Mouse (Mus musculus) lung, adult 2 months (tissue): Measurements from ENCODE around the gene Krtap4-1. TPM values are rescaled to one million over a fixed set of nuclear protein-coding genes. Genes with fewer than 3 reads are reported as not detected.

ENCODE experiments used
- DNase-seq: peaks from one replicate; pipeline ENCODE4 v3.0.0; 2022
- H3K4me1 ChIP-seq: fragments of 200-500 bp; 2 replicates; pipeline ENCODE4 v1.6.1; 2011; ENCODE audit warnings: low read length; ENCODE audit not compliant: control insufficient read depth, insufficient read depth
- H3K4me3 ChIP-seq: fragments of 200-500 bp; replicated peaks from 2 replicates; pipeline ENCODE3; 2011; ENCODE audit warnings: low read depth, mild to moderate bottlenecking, control low read depth, low read length; ENCODE audit errors: extremely low read depth
- CTCF ChIP-seq: fragments of 200-500 bp; IDR thresholded peaks from 2 replicates; pipeline ENCODE4 v1.5.1; 2011; ENCODE audit warnings: mild to moderate bottlenecking, low read length, control low read depth; ENCODE audit not compliant: insufficient read depth
- POLR2A ChIP-seq: fragments of 200-500 bp; IDR thresholded peaks from 2 replicates; pipeline ENCODE4 v1.6.1; 2011; ENCODE audit warnings: low read depth, mild to moderate bottlenecking, control low read depth, low read length, borderline replicate concordance; ENCODE audit errors: extremely low read depth
- WGBS: fragments of 180-500 bp; shearing (Covaris S2); methylation state at CpG from one replicate; pipeline ENCODE4 v1.1.7; 2018; 5-methylcytosine and 5-hydroxymethylcytosine counted together
- polyA plus RNA-seq: library from polyadenylated mRNA; depleted of rRNA; stranded (reverse); fragments of >200 nt; gene quantifications from 2 replicates; pipeline ENCODE4 v1.2.3, GENCODE M21; 2012; rRNA removed

Gene Krtap4-1
- polyA plus RNA-seq, 1 experiment: not detected

- no peak for DNase-seq
- TF ChIP-seq CTCF (no peak), POLR2A (no peak)
- Histone ChIP-seq H3K4me1 (no peaks in the 10 kb centered on the region), H3K4me3 (no peak within 1 kb of the TSS)
- 76% methylated on average over 6 of the region's 6 CpGs for WGBS
Observed at GRCm38 (mm10) chr11:99590981-99591380, 37.1 kb downstream of the Krtap4-1 start, which contains the start of gene Krtap1-3. Gene Krtap1-3 (minus strand): TSS chr11:99591339.

- Histone ChIP-seq H3K4me3 (no peak overlapping the region), H3K4me1 (no peaks in the 10 kb centered on the region)
- DNase-seq: no peak
- TF ChIP-seq CTCF: no peak
- no peak for TF ChIP-seq POLR2A
- 78% methylated on average over 7 of the region's 7 CpGs for WGBS
Observed at GRCm38 (mm10) chr11:99585096-99585495, 42.9 kb downstream of the Krtap4-1 start.

DNA sequence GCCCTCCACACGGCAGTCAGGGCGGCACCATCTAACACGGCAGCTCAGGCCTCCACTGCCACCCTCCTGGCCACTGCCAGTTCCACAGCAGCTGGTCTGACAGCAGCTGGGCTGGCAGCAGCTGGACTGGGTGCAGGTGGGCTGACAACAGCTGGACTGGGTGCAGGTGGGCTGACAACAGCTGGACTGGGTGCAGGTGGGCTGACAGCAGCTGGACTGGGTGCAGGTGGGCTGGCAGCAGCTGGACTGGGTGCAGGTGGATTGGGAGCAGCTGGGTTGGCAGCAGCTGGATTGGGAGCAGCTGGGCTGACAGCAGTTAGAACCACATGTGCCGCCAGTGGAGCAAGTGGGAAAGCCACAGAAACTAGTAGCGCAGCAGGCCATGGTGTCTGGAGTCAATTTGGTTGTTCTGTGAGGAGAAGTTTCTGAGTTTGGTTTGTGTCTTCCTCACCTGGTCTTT lies 44.8 kb downstream of the Krtap4-1 start, which contains the start of gene Krtap1-4:
Krtap1-4 (minus strand) TSS at position 410 of the 460 bp plus-strand sequence.
- H3K4me1 ChIP-seq: no peaks in the 10 kb centered on the region
- no peak within 1 kb of the TSS for H3K4me3 ChIP-seq
- WGBS: 75% methylated on average over 5 of the region's 5 CpGs
- DNase-seq: no peak
- TF ChIP-seq CTCF: no peak
- no peak for TF ChIP-seq POLR2A

GRCm38 (mm10) chr11:99581564-99581963 lies 46.5 kb downstream of the Krtap4-1 start:
- 69% methylated on average over 6 of the region's 6 CpGs for WGBS
- H3K4me3 ChIP-seq: no peak overlapping the region
- DNase-seq: no peak
- no peak for TF ChIP-seq CTCF
- TF ChIP-seq POLR2A: no peak
- H3K4me1 ChIP-seq: no peaks in the 10 kb centered on the region

GRCm38 (mm10) chr11:99581051-99581450 lies 47.0 kb downstream of the Krtap4-1 start:
- TF ChIP-seq CTCF: no peak
- no peak for TF ChIP-seq POLR2A
- no peak for DNase-seq
- 79% methylated on average over 5 of the region's 5 CpGs for WGBS
- Histone ChIP-seq H3K4me1 (no peaks in the 10 kb centered on the region), H3K4me3 (no peak overlapping the region)

DNA sequence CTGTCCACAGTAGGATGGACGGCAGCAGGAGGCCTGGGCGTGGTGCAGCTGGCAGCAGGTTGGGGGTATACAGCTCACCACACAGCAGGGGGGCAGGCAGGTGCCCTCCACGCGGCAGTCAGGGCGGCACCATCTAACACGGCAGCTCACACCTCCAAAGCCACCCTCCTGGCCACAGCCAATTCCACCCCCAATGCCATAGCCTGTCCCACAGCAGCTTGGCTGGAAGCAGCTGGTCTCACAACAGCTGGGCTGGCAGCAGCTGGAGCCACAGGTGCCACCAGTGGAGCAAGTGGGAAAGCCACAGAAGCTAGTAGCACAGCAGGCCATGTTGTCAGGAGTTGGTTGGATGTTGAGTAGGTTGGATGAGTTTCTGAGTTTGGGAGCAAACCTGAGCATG lies 47.4 kb downstream of the Krtap4-1 start, which contains the start of gene Krtap1-5:
Krtap1-5 (minus strand) TSS at position 381 of the 400 bp plus-strand sequence.
- DNase-seq: no peak
- TF ChIP-seq POLR2A (no peak), CTCF (no peak)
- WGBS: 72% methylated on average over 6 of the region's 6 CpGs
- Histone ChIP-seq H3K4me3 (no peak within 1 kb of the TSS), H3K4me1 (no peaks in the 10 kb centered on the region)

Other genes starting within 250 kb of the Krtap4-1 start
- gene Krt10, start 238.9 kb downstream of the Krtap4-1 start, polyA plus RNA-seq: 1.0 and 1.1 TPM in 2 replicates
- 0.06 TPM in 1 of 2 replicates, not detected in the other for gene Krt12, start 206.0 kb downstream of the Krtap4-1 start, polyA plus RNA-seq
- gene Krt20, start 190.1 kb downstream of the Krtap4-1 start, polyA plus RNA-seq: 0.72 TPM in 1 of 2 replicates, not detected in the other
- gene Krt23, start 135.1 kb downstream of the Krtap4-1 start, polyA plus RNA-seq: 20.2 and 26.1 TPM in 2 replicates
- not detected in 2 replicates for gene Krt39, start 106.9 kb downstream of the Krtap4-1 start, polyA plus RNA-seq
- not detected in 2 replicates for gene Krt40, start 85.1 kb downstream of the Krtap4-1 start, polyA plus RNA-seq
- gene Krtap3-3, start 77.4 kb downstream of the Krtap4-1 start, polyA plus RNA-seq: 1.2 TPM in 1 of 2 replicates, not detected in the other
- 8.7 TPM in 1 of 2 replicates, not detected in the other for gene Krtap3-2, start 71.4 kb downstream of the Krtap4-1 start, polyA plus RNA-seq
- gene Gm11939, start 68.8 kb downstream of the Krtap4-1 start, polyA plus RNA-seq: not detected in 2 replicates
- not detected in 2 replicates for gene Krtap3-1, start 61.6 kb downstream of the Krtap4-1 start, polyA plus RNA-seq
- not detected in 2 replicates for gene Krtap1-5, start 47.2 kb downstream of the Krtap4-1 start, polyA plus RNA-seq
- not detected in 2 replicates for gene Krtap1-4, start 44.6 kb downstream of the Krtap4-1 start, polyA plus RNA-seq
- gene Krtap1-3, start 36.9 kb downstream of the Krtap4-1 start, polyA plus RNA-seq: not detected in 2 replicates
- gene Krtap9-3, start 30.1 kb downstream of the Krtap4-1 start, polyA plus RNA-seq: not detected in 2 replicates
- gene Gm11938, start 24.9 kb downstream of the Krtap4-1 start, polyA plus RNA-seq: not detected in 2 replicates
- not detected in 2 replicates for gene Gm11937, start 18.0 kb downstream of the Krtap4-1 start, polyA plus RNA-seq
- gene Krtap2-4, start 13.4 kb downstream of the Krtap4-1 start, polyA plus RNA-seq: not detected in 2 replicates
- not detected in 2 replicates for gene Gm11562, start 7.8 kb downstream of the Krtap4-1 start, polyA plus RNA-seq
- not detected in 2 replicates for gene Krtap4-2, start 6.8 kb upstream of the Krtap4-1 start, polyA plus RNA-seq
- gene Krtap4-7, start 15.9 kb upstream of the Krtap4-1 start, polyA plus RNA-seq: not detected in 2 replicates
- not detected in 2 replicates for gene Gm11555, start 22.0 kb upstream of the Krtap4-1 start, polyA plus RNA-seq
- not detected in 2 replicates for gene Gm11563, start 30.7 kb upstream of the Krtap4-1 start, polyA plus RNA-seq
- gene Krtap4-6, start 37.7 kb upstream of the Krtap4-1 start, polyA plus RNA-seq: not detected in 2 replicates
- gene Gm14190, start 62.5 kb upstream of the Krtap4-1 start, polyA plus RNA-seq: not detected in 2 replicates
- not detected in 2 replicates for gene Gm14180, start 106.1 kb upstream of the Krtap4-1 start, polyA plus RNA-seq
- not detected in 2 replicates for gene Gm11595, start 144.7 kb upstream of the Krtap4-1 start, polyA plus RNA-seq
- not detected in 2 replicates for gene Krtap4-8, start 152.5 kb upstream of the Krtap4-1 start, polyA plus RNA-seq
- not detected in 2 replicates for gene Krtap4-9, start 157.0 kb upstream of the Krtap4-1 start, polyA plus RNA-seq
- not detected in 2 replicates for gene Gm11596, start 165.2 kb upstream of the Krtap4-1 start, polyA plus RNA-seq
- not detected in 2 replicates for gene Gm11569, start 170.7 kb upstream of the Krtap4-1 start, polyA plus RNA-seq
- not detected in 2 replicates for gene Gm11554, start 176.2 kb upstream of the Krtap4-1 start, polyA plus RNA-seq
- not detected in 2 replicates for gene Krtap4-13, start 181.7 kb upstream of the Krtap4-1 start, polyA plus RNA-seq
- gene Gm11564, start 187.4 kb upstream of the Krtap4-1 start, polyA plus RNA-seq: not detected in 2 replicates
- not detected in 2 replicates for gene 2300003K06Rik, start 209.8 kb upstream of the Krtap4-1 start, polyA plus RNA-seq
- not detected in 2 replicates for gene Krtap4-16, start 223.4 kb upstream of the Krtap4-1 start, polyA plus RNA-seq
- not detected in 2 replicates for gene Gm11568, start 229.7 kb upstream of the Krtap4-1 start, polyA plus RNA-seq
- gene Gm11559, start 236.2 kb upstream of the Krtap4-1 start, polyA plus RNA-seq: not detected in 2 replicates
- not detected in 2 replicates for gene Krtap9-1, start 245.2 kb upstream of the Krtap4-1 start, polyA plus RNA-seq